Mouse (Mus musculus): ENCODE measurements around the gene Col2a1.

Col2a1 gene

DNA sequence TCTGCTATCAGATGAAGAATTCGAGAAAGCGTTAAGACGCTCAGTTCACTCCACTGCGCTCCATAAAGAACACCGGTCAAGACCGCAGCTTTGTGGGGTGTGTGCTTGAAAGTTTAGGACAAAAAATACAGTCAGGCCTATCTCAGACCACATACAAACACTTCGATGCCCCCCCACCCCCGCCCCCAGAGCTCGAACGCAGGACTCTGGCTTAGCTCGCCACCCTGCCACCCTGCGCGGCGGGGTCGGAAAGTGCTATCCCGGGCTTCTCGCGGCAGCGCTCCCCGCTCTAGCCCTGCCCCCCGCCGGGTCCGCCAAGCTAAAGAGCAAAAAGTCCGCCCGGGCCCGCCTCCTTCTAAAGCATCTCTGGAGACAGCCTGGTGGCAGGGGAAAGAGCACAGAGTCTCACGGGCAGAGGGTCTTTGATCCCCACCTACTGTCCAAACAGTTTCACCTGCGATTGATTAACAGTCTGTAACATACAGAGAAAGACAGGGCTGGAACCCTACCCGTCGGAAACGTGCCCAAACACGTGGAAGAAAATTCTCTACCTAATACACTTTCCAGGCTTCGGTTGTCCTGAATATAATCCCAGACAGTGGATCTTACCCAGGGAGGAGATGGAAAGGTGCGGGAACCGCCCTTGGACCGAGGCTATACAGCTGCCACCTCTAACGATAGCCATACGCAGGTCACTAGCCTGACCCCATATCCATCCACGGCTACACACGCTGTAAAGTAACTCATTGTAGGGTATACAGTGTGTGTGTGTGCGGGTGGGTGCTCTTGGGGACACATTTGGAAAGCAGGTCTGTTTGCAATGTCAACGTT lies 1.3 kb downstream of the Col2a1 start:
- no peak for DNase-seq (ENCODE audit: extremely low read depth, insufficient read length, low spot score)

DNA sequence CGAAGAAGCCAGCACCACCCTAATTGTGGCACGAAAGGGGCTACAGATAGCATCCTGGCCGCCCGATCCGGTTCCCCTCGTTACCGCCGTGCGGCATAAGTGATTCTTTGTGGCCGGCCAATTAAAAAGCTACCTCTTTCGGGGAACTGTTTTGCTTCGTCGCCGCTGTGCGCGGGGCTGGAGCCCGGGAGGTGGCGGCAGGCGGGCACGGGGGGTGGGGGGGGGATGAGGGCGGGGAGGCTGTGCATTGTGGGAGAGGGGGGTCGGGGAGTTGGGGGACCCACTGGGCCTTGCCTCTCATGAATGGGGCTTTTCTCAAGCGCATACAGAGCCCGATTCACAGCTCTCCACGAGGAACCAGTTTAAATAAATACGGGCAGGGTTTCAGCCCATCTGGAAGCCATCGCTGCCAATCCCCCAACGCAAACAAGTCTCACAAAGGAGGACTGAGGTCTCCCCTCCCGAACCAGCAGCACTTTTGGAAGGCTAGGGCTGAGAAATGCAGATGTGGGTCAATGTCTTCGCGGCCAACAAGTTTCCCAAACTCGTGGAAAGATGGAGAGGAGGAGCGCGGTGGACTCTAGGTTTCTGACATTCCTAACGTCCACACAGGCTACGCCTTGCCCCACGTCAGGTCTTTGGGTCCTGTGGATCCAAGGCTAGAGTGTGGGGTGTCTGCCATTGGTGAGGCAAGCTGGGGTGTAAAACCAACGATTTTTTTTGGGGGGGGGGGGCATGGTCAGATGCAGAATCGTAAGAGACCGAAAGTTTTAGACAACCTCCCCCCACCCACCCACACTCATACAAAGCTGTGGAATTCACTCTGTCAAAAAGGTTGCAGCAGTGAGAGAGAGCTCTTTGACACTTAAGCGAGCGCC lies 2.1 kb downstream of the Col2a1 start:
- no peak for DNase-seq (ENCODE audit: extremely low read depth, insufficient read length, low spot score)

DNA sequence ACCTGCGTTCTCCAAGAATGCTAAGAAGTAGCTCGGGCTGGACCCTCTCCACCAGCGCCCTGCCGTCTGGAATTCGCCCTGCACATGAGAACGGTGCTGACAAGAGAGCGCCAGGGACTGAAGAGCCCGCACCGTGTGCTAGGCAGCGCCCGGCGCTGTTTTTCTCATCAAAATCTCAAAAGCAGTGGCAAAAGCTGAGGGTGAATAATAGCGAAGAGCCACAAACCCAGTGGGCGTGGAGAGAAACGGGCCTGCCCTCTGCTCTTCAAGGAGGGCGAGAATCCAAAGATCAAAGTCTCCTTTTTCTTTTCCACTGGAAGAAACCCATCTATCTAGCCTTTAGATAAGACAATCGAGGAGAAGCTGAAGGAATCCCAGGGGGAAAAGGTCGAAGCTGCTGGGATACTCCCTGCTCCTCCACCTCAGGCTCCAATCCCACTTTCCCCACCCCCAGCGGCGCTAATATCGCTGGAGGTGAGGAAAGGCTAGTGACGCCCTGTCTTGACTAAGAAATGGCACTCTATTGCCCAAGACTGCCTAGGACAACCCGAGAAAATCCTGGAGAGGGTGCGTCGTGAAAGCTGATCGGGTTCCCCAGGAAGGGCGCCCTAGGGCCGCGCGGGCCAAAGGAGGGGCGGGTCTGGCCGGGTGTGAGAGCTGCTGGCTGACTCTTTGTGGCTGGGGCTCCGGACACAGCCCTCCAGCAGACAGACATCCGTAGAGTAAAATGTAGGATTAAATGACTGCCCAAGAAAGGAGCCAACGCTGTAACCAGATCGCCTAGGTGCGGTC lies 3.0 kb downstream of the Col2a1 start:
- DNase-seq (ENCODE audit: extremely low read depth, insufficient read length, low spot score) = no peak

DNA sequence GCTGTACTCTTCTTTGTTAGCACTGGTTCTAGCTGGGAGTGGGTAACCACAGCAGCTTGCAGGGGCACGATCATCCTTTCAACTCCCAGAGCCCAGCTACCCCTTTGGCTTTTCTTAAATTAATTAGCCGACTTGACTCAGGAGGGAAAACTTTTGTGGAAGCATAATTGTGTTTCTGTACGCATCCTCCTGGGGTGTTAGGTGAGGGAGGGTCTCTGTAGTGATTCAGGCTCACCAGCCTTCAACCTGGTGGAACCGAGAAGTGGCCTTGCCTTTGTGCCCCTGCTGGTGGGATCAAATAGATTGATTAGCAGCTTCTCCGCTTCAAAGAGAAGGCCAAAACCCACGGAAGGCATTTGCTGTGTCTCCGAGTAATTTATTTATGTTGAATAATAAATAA lies 4.5 kb downstream of the Col2a1 start:
- no peak for DNase-seq (ENCODE audit: extremely low read depth, insufficient read length, low spot score)

DNA sequence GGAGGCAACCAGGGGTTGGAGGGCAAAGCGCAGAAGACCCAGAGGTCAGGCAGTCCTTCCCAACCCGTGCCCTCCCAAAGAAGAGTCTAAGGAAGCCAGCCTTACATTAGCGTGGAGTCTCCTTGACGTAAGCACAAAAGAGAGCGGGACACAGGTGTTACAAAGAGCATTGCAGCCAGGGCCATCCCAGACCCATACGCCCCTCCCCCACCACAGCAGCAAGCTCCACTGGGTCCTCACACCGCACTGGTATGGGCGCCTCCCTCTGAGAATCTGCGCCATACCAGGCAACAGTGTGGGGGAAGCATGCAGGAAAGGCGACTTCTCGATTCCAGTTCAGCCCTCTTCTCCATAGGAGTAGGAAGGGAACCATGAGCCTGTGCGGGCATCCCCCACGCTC lies 4.9 kb downstream of the Col2a1 start:
- no peak for DNase-seq (ENCODE audit: extremely low read depth, insufficient read length, low spot score)

DNA sequence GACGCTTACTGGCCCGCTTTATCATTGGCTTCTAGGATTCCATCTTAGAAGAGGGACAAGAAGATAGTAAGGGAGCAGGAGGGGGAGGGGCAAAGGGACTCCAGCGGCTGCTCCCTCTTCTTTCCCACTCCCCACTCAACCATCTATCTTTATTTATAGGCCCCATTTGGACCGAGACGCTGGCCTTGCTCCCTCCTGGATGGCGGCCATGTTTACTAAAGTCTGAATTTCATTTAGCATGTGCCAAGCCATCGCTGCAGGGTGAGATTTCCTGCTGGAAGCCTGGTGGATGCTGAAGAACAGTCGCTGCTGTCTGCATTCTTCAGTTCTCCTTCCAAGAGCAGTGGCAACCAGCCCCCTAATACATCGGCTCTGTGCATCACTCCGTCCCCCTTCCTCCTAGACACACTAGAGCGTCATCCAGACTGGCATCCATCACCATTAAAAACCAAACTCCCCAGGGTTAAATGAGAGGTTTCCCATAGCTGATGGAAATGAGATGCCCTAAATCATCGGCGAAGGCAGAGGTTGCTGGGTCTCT lies 7.7 kb downstream of the Col2a1 start:
- no peak for DNase-seq (ENCODE audit: extremely low read depth, insufficient read length, low spot score)

DNA sequence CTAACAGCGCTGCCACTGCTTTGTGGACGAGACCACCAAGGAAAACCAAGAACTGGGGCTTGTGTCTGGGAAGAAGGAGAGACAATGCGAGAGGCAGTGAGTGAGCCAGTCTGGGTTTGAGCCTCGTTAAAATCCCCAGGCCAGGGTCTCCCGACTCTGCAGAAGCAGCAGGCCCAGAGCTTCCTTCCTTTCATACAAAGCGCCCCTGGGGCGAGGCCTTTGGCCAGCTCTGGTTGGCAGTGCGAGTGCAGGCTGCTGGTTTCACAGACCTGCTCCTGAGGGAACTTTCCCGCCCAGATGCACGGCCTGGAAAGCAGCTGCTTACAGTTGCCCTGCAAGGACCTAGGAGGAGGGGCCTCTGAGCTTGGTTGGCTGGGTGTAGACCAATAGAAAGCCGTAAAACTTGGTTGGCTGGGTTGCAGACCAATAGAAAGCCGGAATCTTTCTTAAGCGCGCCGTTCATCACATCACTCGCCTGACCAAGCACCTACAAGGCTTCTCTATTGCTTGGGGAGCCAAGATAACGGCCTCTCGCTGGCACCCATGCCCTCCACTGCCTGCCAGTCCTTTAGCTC lies 11.7 kb downstream of the Col2a1 start:
- peak; percentile 41 for DNase-seq (ENCODE audit: extremely low read depth, insufficient read length, low spot score)

DNA sequence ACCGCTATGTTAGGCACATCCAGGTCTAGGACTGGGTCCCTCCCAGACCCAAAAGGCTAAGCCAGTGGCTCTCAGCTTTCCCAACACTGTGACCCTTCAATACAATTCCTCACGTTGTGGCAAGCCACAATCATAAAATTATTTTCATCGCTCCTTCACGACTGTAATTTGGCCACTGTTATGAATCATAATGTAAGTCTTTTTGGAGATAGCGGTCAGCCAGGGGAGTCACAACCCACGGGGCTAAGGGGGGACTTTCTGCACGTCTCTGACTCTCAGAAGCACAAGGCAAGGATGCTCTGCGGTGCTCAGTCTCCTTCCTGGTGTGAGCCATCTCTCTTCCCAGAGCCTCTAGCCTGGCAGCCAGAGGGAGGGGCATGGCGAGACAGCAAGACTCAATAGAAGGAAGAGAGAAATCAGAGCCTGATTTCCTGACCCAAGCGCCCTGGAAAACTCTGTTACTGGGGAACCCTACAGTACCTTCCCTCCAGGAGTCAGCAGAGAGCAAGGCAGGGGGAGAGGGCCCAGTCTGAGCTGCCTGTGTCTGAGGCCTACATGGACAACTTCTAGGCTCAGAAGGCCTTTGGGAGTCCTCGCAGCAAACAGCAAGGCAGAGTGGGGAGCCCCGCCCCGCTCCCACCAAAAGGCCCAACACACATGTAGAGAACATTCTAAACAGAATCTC lies 12.3 kb downstream of the Col2a1 start:
- DNase-seq (ENCODE audit: extremely low read depth, insufficient read length, low spot score) = no peak

DNA sequence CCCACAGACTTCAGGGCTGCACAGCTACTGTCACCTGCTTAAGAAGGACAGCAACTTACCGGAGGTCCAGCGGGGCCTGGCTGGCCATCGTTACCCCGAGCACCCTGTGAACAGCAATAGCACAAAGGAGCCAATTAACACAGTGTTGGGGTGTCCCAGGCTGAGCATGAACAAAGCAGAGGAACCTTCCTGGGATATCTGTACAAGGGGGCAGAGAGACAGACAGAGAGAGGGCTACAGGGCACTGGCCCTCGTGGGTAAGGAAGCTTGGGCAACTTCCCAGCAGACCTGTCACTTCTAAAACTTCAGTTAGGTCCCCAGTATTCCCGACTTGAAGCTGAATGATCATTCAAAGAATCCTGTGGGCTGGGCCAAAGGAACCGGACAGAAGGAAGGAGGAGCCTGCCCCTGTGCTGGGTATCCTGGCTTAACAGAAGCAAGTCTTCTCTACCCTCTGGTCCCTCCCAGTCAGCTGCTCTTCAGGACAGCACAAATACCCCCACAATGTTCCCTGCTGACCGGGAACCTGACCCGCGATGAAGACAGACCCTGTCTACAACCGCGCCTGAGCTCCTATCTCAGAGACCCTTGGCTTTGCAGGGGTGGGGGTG lies 13.1 kb downstream of the Col2a1 start:
- DNase-seq (ENCODE audit: extremely low read depth, insufficient read length, low spot score) = no peak

DNA sequence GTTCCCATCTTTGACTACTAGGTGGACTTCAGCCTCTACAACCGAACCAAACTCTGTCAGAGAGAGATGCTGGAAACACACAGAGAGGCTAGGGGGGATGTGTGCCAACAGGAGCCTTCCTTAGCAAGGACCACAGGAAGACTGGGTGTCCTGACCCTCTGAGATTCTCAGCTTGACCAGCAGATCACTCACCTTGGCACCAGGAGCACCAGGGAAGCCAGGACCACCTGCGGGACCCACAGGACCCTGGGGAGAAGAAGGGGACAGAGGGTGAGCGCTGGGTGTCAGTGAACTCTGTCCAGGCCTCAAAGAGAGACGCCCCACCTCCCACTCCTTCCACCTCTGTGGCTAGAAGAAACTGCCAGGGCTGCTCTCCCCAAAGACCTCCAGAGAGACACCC lies 13.8 kb downstream of the Col2a1 start:
- no peak for DNase-seq (ENCODE audit: extremely low read depth, insufficient read length, low spot score)

DNA sequence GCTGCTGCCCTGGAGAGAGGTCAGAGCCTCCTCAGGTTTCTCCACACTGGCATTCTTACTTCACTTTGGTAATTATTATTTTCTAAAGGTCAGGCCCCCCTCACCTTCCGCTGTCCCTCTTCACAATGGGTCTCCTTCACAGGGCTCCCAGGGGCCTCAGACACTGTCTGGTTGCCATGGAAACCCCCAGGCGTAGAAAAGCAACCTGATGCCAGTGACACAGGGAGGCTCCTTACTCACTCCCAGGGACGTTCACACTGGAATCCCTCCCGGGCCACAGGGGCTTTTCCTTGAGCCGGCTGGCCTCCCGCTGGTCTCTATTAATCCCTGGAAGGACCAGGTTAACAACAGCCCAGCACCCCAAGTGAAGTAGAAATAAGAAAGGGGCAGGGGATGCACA lies 14.4 kb downstream of the Col2a1 start:
- DNase-seq (ENCODE audit: extremely low read depth, insufficient read length, low spot score) = no peak

DNA sequence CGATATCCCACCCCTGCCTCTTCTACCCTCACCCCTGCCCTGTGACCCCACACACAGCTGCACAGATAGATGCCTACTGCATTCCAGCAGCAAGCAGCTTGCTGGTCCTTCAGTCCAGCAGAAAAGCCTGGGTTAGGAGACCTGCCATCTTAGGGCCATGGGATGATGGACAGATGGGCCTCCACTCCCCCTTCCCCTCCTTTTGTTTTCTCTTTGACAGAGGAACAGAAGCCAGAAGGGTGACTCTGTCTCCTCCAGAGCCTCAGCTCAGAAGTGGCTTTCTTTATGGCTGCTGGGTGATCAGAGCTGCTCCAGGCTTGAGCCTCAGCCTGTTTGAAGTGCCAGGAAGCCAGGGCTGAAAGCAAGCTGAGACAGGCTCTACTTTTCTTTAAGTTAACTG lies 15.0 kb downstream of the Col2a1 start:
- no peak for DNase-seq (ENCODE audit: extremely low read depth, insufficient read length, low spot score)

DNA sequence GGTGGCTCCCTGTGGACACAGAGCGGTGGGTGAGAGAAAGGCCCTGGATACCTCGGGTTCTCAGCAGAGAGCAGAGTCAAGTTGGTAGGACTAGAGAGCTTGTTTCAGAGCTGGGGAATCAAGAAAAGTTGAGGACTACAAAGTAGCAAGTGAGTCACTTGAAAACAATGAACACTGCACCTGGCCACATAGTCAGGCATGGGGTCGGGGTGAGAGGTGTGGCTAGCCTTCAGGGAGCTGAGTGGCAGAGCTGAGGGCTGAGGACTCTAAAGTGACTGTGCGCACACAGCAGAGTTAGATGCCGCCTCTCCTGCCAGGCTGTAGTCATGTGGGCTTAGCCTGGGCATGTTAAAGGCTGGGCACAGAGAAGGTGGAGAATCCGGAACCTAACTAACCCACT lies 22.9 kb downstream of the Col2a1 start:
- no peak for DNase-seq (ENCODE audit: extremely low read depth, insufficient read length, low spot score)

DNA sequence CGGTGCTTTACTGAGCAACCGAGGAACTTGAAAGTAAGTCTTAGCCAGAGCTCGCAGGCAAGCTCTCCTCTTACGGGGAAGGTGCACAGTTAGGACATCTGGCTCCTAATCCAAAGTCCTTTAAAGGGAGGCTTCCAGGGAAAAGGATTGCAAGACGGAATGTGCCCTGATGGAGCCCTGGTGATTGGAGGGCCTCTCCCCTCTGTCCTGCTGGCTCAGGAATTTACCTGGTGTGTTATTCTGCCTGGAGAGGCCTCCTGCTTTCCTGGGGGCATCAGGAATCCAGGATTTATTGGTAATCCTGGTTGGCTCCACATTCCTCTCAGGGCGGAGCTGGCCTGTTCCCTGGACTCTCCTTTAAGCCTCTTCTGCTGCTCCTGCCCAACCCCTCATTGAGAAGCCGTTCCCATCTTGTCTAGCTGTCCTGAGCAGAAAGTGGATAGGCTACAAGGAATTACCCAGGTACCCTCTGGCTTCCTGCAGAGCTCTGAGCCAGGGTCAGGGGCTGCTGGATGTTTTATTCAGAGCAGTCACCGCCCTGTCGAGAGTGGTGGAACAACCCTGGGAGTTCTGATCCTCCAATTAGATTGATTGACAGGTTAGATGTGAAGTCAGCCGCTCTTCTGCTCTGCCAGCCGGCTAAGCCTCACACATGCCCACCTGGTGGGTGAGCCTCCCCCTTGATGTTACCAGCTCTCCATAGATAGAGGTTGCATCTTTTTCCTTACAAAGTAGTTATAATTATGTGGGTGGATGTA lies 31.1 kb downstream of the Col2a1 start:
- no peak for DNase-seq (ENCODE audit: extremely low read depth, insufficient read length, low spot score)

DNA sequence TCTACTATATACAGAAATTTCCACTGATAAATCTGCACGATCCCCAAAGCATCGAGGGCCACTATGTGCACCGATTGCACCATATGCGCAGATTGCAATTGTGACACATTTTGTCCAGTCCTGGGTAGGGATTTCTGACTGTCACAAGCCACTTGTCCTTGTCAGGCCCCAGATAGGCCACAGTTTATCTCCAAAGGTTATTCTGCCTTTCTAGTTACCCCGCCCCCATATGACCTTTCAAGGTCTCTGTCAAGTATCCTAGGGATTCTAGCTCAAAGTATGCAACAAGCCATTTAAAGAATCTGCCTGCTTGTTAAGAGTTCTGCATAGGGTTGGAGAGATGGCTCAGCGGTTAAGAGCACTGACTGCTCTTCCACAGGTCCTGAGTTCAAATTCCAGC lies 31.9 kb downstream of the Col2a1 start:
- DNase-seq (ENCODE audit: extremely low read depth, insufficient read length, low spot score) = no peak

DNA sequence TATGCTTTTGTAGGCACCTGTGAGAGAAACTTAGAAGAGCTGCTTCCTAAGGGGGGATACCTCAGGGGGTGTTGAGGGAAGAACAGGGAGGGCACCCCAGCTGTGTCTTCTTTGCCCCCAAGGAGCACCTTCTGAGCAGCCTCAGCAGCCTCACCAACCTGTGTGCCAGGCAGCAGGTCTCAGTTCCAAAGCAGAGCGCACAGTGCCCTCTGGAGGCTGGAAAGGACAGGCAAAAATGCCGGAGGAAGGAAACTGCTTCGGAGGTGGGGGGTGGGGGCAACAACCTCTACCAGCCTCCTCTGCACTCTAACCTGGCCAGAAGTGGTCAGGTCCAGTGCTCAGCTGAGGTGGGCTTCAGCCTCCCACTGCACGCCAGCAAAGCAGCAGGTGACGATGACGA lies 34.2 kb downstream of the Col2a1 start:
- DNase-seq (ENCODE audit: extremely low read depth, insufficient read length, low spot score) = no peak

DNA sequence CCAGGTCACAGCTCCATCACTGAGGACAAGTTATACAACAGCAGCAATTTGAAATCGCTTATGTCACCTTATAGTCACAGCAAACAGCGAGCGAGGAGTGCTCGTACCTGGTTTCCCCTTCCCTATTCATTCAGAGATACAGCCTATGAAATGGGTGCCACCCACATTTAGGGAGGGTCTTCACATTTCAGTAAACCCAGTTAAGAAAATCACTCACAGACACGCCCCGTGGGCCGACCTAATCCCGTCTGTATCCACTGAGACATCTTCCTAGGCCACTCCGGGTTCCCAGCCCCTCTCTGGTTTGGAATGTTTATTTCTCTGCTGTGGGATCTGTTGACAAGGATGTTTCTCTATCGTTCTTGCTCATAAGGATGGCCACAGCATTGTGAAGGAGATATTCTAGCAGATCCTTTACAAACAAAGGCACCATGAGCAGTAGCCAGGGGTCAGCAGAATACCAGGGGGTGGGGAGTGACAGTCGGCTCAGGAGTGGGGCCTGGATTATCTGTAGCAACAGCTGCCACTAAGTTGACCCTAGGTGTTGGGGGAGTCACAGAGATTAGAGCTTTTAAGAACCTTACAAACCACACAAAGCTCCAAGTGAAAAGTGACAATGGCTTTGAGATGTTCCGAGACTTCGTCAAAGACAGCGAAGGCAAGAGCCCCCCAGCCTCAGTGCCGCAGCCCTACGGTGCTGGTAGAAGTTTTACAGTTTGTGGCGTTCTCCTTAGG lies 39.0 kb downstream of the Col2a1 start:
- DNase-seq (ENCODE audit: extremely low read depth, insufficient read length, low spot score) = no peak

DNA sequence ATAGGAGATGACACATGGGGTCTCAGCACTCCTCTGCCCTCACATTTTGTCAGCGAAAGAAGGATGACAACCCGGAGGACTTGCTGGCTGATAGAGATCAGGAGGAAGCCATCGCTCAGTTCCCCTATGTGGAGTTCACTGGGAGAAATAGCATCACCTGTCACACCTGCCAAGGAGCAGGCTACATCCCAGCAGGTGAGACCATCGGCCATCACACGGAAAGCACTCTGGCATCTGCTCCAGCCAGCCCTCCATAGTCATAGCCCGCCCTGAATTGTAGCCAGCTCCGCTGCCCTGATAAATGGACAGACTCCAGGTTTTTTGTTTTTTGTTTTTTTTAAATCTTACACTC lies 39.7 kb downstream of the Col2a1 start:
- DNase-seq (ENCODE audit: extremely low read depth, insufficient read length, low spot score) = no peak

All from 3134 (cell line).